Mouse (Mus musculus) ES-Bruce4 (cell line): Measurements from ENCODE around the gene Kif26b.

ENCODE experiments used
- CTCF ChIP-seq: IDR thresholded peaks from one replicate; pipeline ENCODE4 v1.8.1; 2011; ENCODE audit warnings: low read depth, low read length
- EP300 ChIP-seq: IDR thresholded peaks from 2 replicates; pipeline ENCODE4 v1.6.1; 2011; ENCODE audit warnings: low read depth, low read length; ENCODE audit not compliant: insufficient read depth

- TF ChIP-seq CTCF = no peak
- no peak for TF ChIP-seq EP300
Observed at GRCm38 (mm10) chr1:178683631-178684030, 154.7 kb downstream of the Kif26b start.
